In genomic region chr19:56548230-56549032, GRCm38 (mm10) we compare ENCODE assay signal across 8 mouse cellular contexts. TPM values are rescaled to one million over a fixed set of nuclear protein-coding genes. Genes with fewer than 3 reads are reported as not detected.
DNase-seq lines count a peak whose midpoint lies in the region; ATAC-seq and TF ChIP-seq lines count a peak whose summit lies in the region.

Gene Nhlrc2, plus strand, starts transcription at chr19:56548261.

- no peaks in the 10 kb centered on the region for H3K9me3 ChIP-seq in ES-E14 (ENCODE audit: control insufficient read depth, insufficient read depth, low read depth, low read length)
- no peaks in the 10 kb centered on the region for H3K9me3 ChIP-seq in forebrain, embryonic 14.5 days (replicated peaks; ENCODE audit: control insufficient read depth, low read length)
- no peaks in the 10 kb centered on the region for H3K9me3 ChIP-seq in neural tube, embryonic 14.5 days (ENCODE audit: control insufficient read depth, low read length)

- H3K27me3 ChIP-seq in forebrain, embryonic 14.5 days (replicated peaks; ENCODE audit: control insufficient read depth, insufficient read depth, low read length): no peaks in the 10 kb centered on the region
- peaks cover 4% of the 10 kb centered on the region; the same call in 1 of the 2 replicates for H3K27me3 ChIP-seq in neural tube, embryonic 14.5 days (ENCODE audit: control insufficient read depth, insufficient read depth, low read length)
- H3K27me3 ChIP-seq in testis, adult 2 months (ENCODE audit: control insufficient read depth, insufficient read depth, low read length): no peaks in the 10 kb centered on the region

- peaks cover 12% of the 10 kb centered on the region for H3K36me3 ChIP-seq in ES-E14 (ENCODE audit: control insufficient read depth, insufficient read depth, low read length, poor library complexity, severe bottlenecking)
- peaks cover 26% of the 10 kb centered on the region for H3K36me3 ChIP-seq in forebrain, embryonic 14.5 days (ENCODE audit: control insufficient read depth, insufficient read depth, low read length)
- peaks cover 15% of the 10 kb centered on the region for H3K36me3 ChIP-seq in neural tube, embryonic 14.5 days (ENCODE audit: control insufficient read depth, insufficient read depth, low read length)
- H3K36me3 ChIP-seq in testis, adult 2 months (ENCODE audit: control insufficient read depth, insufficient read depth, low read length): no peaks in the 10 kb centered on the region

- H3K9ac ChIP-seq in ES-E14 (ENCODE audit: insufficient read depth, low read depth, low read length, poor library complexity, severe bottlenecking): peak within 1 kb of the TSS; percentile 96
- H3K9ac ChIP-seq in forebrain, embryonic 14.5 days (ENCODE audit: low read length): peak within 1 kb of the TSS; percentile 98
- H3K9ac ChIP-seq in neural tube, embryonic 14.5 days (replicated peaks; ENCODE audit: low read depth, low read length): peak within 1 kb of the TSS; percentile 95

- under 1% methylated on average over 67 of the region's 69 CpGs for WGBS in forebrain, embryonic 14.5 days
- under 1% methylated on average over 68 of the region's 69 CpGs for WGBS in neural tube, embryonic 14.5 days

- H3K4me3 ChIP-seq in ES-E14 (ENCODE audit: insufficient read depth in 1 of 2, low read depth in 1 of 2, low read length in 2 of 2, poor library complexity in 1 of 2, severe bottlenecking in 1 of 2): peak within 1 kb of the TSS; percentile 85 to 87
- peak within 1 kb of the TSS; percentile 95 for H3K4me3 ChIP-seq in forebrain, embryonic 14.5 days (ENCODE audit: low read depth, low read length)
- peak within 1 kb of the TSS; percentile 100 for H3K4me3 ChIP-seq in neural tube, embryonic 14.5 days (ENCODE audit: low read depth, low read length)
- H3K4me3 ChIP-seq in testis, adult 2 months (ENCODE audit: control insufficient read depth, low read depth, low read length): peak within 1 kb of the TSS; percentile 96

- no peak for TF ChIP-seq CTCF in testis, adult 2 months (IDR thresholded peaks at IDR 0.05; ENCODE audit: control insufficient read depth, insufficient read depth, insufficient replicate concordance, low read depth, low read length)

- DNase-seq in ES-E14 (ENCODE audit: low read depth, low spot score): peak; percentile 73
- peak; percentile 71 for DNase-seq in cerebellum, adult 11-12 months
- peak; percentile 86 for DNase-seq in forebrain, embryonic 14.5 days (ENCODE audit: low spot score)
- DNase-seq in heart, postnatal 10 days: peak; percentile 92 to 93
- peak; percentile 91 to 94 for DNase-seq in kidney, postnatal 4 days
- peak; percentile 91 to 93 for DNase-seq in lung, adult 18-20 months

- peaks cover 0 to 6% of the 10 kb centered on the region in 2 experiments; a peak in 1 of 4 replicates for H3K4me1 ChIP-seq in ES-E14 (ENCODE audit: control insufficient read depth in 2 of 2, insufficient read depth in 2 of 2, low read length in 2 of 2, poor library complexity in 1 of 2)
- peaks cover 19% of the 10 kb centered on the region for H3K4me1 ChIP-seq in forebrain, embryonic 14.5 days (ENCODE audit: control insufficient read depth, insufficient read depth, low read length)
- peaks cover 19% of the 10 kb centered on the region for H3K4me1 ChIP-seq in neural tube, embryonic 14.5 days (ENCODE audit: control insufficient read depth, insufficient read depth, low read length)
- H3K4me1 ChIP-seq in testis, adult 2 months (ENCODE audit: control insufficient read depth, insufficient read depth, low read length): peaks cover 10% of the 10 kb centered on the region; the same call in 1 of the 2 replicates

- H3K4me2 ChIP-seq in forebrain, embryonic 14.5 days (ENCODE audit: low read length): peak within 1 kb of the TSS; percentile 80
- peak within 1 kb of the TSS; percentile 79 for H3K4me2 ChIP-seq in neural tube, embryonic 14.5 days (ENCODE audit: low read depth, low read length)

- peak; percentile 56 for TF ChIP-seq POLR2A in testis, adult 2 months (IDR thresholded peaks at IDR 0.05; ENCODE audit: control insufficient read depth, low read depth, low read length)

- in situ Hi-C loops in ES-E14 (cut with MboI; ENCODE audit: low sequenced_read_pairs in 2 of 2, unreplicated experiment in 2 of 2): no loop called here

- intact Hi-C loops in heart, postnatal 10 days (cut with DNase I): no loop called here

- ATAC-seq in forebrain, embryonic 14.5 days: peak; percentile 89
- ATAC-seq in neural tube, embryonic 14.5 days (ENCODE audit: low read depth): peak; percentile 88

- H3K27ac ChIP-seq in ES-E14 (ENCODE audit: insufficient read depth, low read depth, low read length, poor library complexity, severe bottlenecking): peak within 1 kb of the TSS; percentile 79
- H3K27ac ChIP-seq in forebrain, embryonic 14.5 days (ENCODE audit: low read depth, low read length): peak within 1 kb of the TSS; percentile 92
- peak within 1 kb of the TSS; percentile 92 for H3K27ac ChIP-seq in neural tube, embryonic 14.5 days (ENCODE audit: low read depth, low read length)
- peak within 1 kb of the TSS; percentile 86 for H3K27ac ChIP-seq in testis, adult 2 months (ENCODE audit: control insufficient read depth, insufficient read depth, low read depth, low read length)

TF ChIP-seq in ES-E14, 5 proteins besides CTCF, POLR2A, EP300 and RAD21:
- TF ChIP-seq MAFK (IDR thresholded peaks at IDR 0.05; ENCODE audit: insufficient read depth, low read depth, low read length) (no peak), ZC3H11A (IDR thresholded peaks at IDR 0.05; ENCODE audit: borderline replicate concordance, low read depth, low read length) (peak; percentile 100), HCFC1 (IDR thresholded peaks at IDR 0.05; ENCODE audit: borderline replicate concordance, insufficient read depth, low read length) (peak; percentile 50; the same call in 1 of the 2 replicates), ZNF384 (IDR thresholded peaks at IDR 0.05; ENCODE audit: low read depth, low read length) (no peak), CHD2 (IDR thresholded peaks at IDR 0.05; ENCODE audit: low read depth, low read length) (no peak)

RNA-seq across cellular contexts. Expression of gene Nhlrc2, which starts in this region (rescaled TPM):
- total RNA-seq in ES-E14 (2012; rRNA removed): 15.3 and 15.9 TPM in 2 replicates
- 9.7 and 11.7 TPM in 2 replicates for polyA plus RNA-seq in forebrain, embryonic 14.5 days (2014; fragmentation: Nextera tagmentation; extraction: Ambion mirVana)
- 10 to 100 TPM; 25.6 to 26.8 TPM for total RNA-seq in heart, postnatal 10 days (2021)
- polyA plus RNA-seq in neural tube, embryonic 14.5 days (2014; fragmentation: Nextera tagmentation; extraction: Ambion mirVana): 9.4 and 9.5 TPM in 2 replicates
- polyA plus RNA-seq in testis, adult 2 months (2012; rRNA removed): 1.8 and 2.0 TPM in 2 replicates

Comparison
In these comparisons a context has a peak if more than half of its experiments do, and no peak if none do; other contexts are left out.
1. Peak in every context shown above with its lines: DNase-seq, ATAC-seq, H3K4me3 ChIP-seq and H3K27ac ChIP-seq.